Mouse (Mus musculus) lung, embryonic 15.5 days (tissue): ENCODE measurements around the gene Olfr303. TPM values are rescaled to one million over a fixed set of nuclear protein-coding genes. Genes with fewer than 3 reads are reported as not detected.
"Not testable (repeated sequence)": the region's sequence is repeated elsewhere in the genome, so short reads cannot be mapped to it uniquely, and the experiment has no call there.

ENCODE experiments used
- ATAC-seq: fragments of 200-750 bp; cut with Nextera tagmentation; 2 replicates; pipeline ENCODE4 v1.8.0; 2017; ENCODE audit warnings: moderate number of reproducible peaks, borderline replicate concordance; ENCODE audit not compliant: low FRiP score, low TSS enrichment; ENCODE audit errors: extremely low read depth
- H3K27ac ChIP-seq: fragments of 300-500 bp; sonication (generic); 2 replicates; pipeline ENCODE4 v1.5.1; 2015; ENCODE audit warnings: moderate library complexity, mild to moderate bottlenecking, inconsistent platforms
- H3K27me3 ChIP-seq: fragments of 300-500 bp; sonication (generic); 2 replicates; pipeline ENCODE4 v1.6.1; 2015; ENCODE audit warnings: inconsistent platforms
- H3K36me3 ChIP-seq: fragments of 300-500 bp; sonication (generic); 2 replicates; pipeline ENCODE4 v1.6.1; 2015; ENCODE audit warnings: inconsistent platforms
- H3K4me1 ChIP-seq: fragments of 300-500 bp; sonication (generic); 2 replicates; pipeline ENCODE4 v1.6.1; 2015; ENCODE audit warnings: inconsistent platforms
- H3K4me2 ChIP-seq: fragments of 300-500 bp; sonication (generic); 2 replicates; pipeline ENCODE4 v1.6.1; 2015; ENCODE audit warnings: inconsistent platforms, mild to moderate bottlenecking, moderate library complexity
- H3K4me3 ChIP-seq: fragments of 300-500 bp; sonication (generic); 2 replicates; pipeline ENCODE4 v1.5.1; 2015; ENCODE audit warnings: mild to moderate bottlenecking, inconsistent platforms
- H3K9ac ChIP-seq: fragments of 300-500 bp; sonication (generic); 2 replicates; pipeline ENCODE4 v1.6.1; 2015; ENCODE audit warnings: inconsistent platforms
- H3K9me3 ChIP-seq: fragments of 300-500 bp; sonication (generic); 2 replicates; pipeline ENCODE4 v1.6.1; 2016; ENCODE audit warnings: inconsistent platforms
- WGBS: fragments of 180-500 bp; shearing (Covaris S2); methylation state at CpG from one replicate; pipeline ENCODE4 v1.1.7; 2015; 5-methylcytosine and 5-hydroxymethylcytosine counted together
- polyA plus RNA-seq: library from polyadenylated mRNA; unstranded; fragments of >200 nt; fragmentation: Nextera tagmentation; extraction: Ambion mirVana; gene quantifications from 2 replicates; pipeline ENCODE4 v1.2.1, GENCODE M21; 2015

Olfr303 gene
- polyA plus RNA-seq: not detected in 2 replicates

GRCm38 (mm10) chr7:86397689-86398088, at the start of gene Olfr303:
Olfr303 (minus strand) TSS chr7:86397789.
- ATAC-seq: no peak
- Histone ChIP-seq H3K4me3 (no peak within 1 kb of the TSS), H3K4me1 (no peaks in the 10 kb centered on the region), H3K36me3 (no peaks in the 10 kb centered on the region), H3K9ac (no peak within 1 kb of the TSS), H3K4me2 (no peak within 1 kb of the TSS), H3K27ac (no peak within 1 kb of the TSS), H3K27me3 (no peaks in the 10 kb centered on the region), H3K9me3 (no peaks in the 10 kb centered on the region)

- Histone ChIP-seq H3K36me3 (no peaks in the 10 kb centered on the region), H3K9ac (no peak within 1 kb of the TSS), H3K9me3 (no peaks in the 10 kb centered on the region), H3K27ac (no peak within 1 kb of the TSS), H3K4me3 (no peak within 1 kb of the TSS), H3K4me1 (no peaks in the 10 kb centered on the region), H3K27me3 (no peaks in the 10 kb centered on the region), H3K4me2 (no peak within 1 kb of the TSS)
- no peak for ATAC-seq
- WGBS: 75% methylated on average over 2 of the region's 2 CpGs
These were observed 6.0 kb upstream of the Olfr303 start, which contains the start of gene Olfr301 for GRCm38 (mm10) chr7:86403546-86403945. Olfr301 (plus strand) TSS chr7:86403846.

GRCm38 (mm10) chr7:86386558-86386957, 11.0 kb downstream of the Olfr303 start, which contains the start of gene Olfr304:
Olfr304 (minus strand) TSS chr7:86386658.
- H3K27me3 ChIP-seq: no peaks in the 10 kb centered on the region
- WGBS: 50% methylated on average over 1 of the region's 1 CpGs
- H3K4me2 ChIP-seq: no peak within 1 kb of the TSS
- H3K4me3 ChIP-seq: no peak within 1 kb of the TSS
- no peak within 1 kb of the TSS for H3K27ac ChIP-seq
- no peaks in the 10 kb centered on the region for H3K9me3 ChIP-seq
- H3K36me3 ChIP-seq: no peaks in the 10 kb centered on the region
- no peaks in the 10 kb centered on the region for H3K4me1 ChIP-seq
- ATAC-seq: no peak
- H3K9ac ChIP-seq: no peak within 1 kb of the TSS

- H3K36me3 ChIP-seq: no peaks in the 10 kb centered on the region
- no peak for ATAC-seq
- H3K27ac ChIP-seq: no peak overlapping the region
- no peak overlapping the region for H3K4me2 ChIP-seq
- no peak overlapping the region for H3K9ac ChIP-seq
- no peaks in the 10 kb centered on the region for H3K9me3 ChIP-seq
- H3K27me3 ChIP-seq: no peaks in the 10 kb centered on the region
- 62% methylated on average over 3 of the region's 3 CpGs for WGBS
- no peaks in the 10 kb centered on the region for H3K4me1 ChIP-seq
- H3K4me3 ChIP-seq: no peak overlapping the region
These were observed 11.8 kb downstream of the Olfr303 start for GRCm38 (mm10) chr7:86385769-86386168.

- no peaks in the 10 kb centered on the region for H3K36me3 ChIP-seq
- H3K27ac ChIP-seq: no peak within 1 kb of the TSS
- WGBS: 77% methylated on average over 1 of the region's 1 CpGs
- no peak within 1 kb of the TSS for H3K9ac ChIP-seq
- H3K9me3 ChIP-seq: no peaks in the 10 kb centered on the region
- H3K4me1 ChIP-seq: no peaks in the 10 kb centered on the region
- no peak within 1 kb of the TSS for H3K4me2 ChIP-seq
- no peak for ATAC-seq
- no peak within 1 kb of the TSS for H3K4me3 ChIP-seq
- H3K27me3 ChIP-seq: no peaks in the 10 kb centered on the region
These were observed 30.8 kb downstream of the Olfr303 start, which contains the start of gene Olfr305 for GRCm38 (mm10) chr7:86366828-86367227. Olfr305 (minus strand) TSS chr7:86366928.

- H3K4me1 ChIP-seq, H3K4me2 ChIP-seq, H3K9ac ChIP-seq, H3K27ac ChIP-seq, H3K4me3 ChIP-seq, H3K9me3 ChIP-seq, ATAC-seq, H3K27me3 ChIP-seq, H3K36me3 ChIP-seq: not testable (repeated sequence)
- 82% methylated on average over 9 of the region's 9 CpGs for WGBS
These were observed 51.3 kb downstream of the Olfr303 start for GRCm38 (mm10) chr7:86346296-86346695.

GRCm38 (mm10) chr7:86344253-86344652, 53.3 kb downstream of the Olfr303 start:
- no peaks in the 10 kb centered on the region for H3K4me1 ChIP-seq
- H3K36me3 ChIP-seq: no peaks in the 10 kb centered on the region
- 59% methylated on average over 3 of the region's 3 CpGs for WGBS
- H3K4me2 ChIP-seq: no peak overlapping the region
- no peak for ATAC-seq
- H3K9me3 ChIP-seq: no peaks in the 10 kb centered on the region
- no peak overlapping the region for H3K9ac ChIP-seq
- H3K27ac ChIP-seq: no peak overlapping the region
- no peak overlapping the region for H3K4me3 ChIP-seq
- H3K27me3 ChIP-seq: no peaks in the 10 kb centered on the region

- Histone ChIP-seq H3K4me2 (no peak overlapping the region), H3K9ac (no peak overlapping the region), H3K9me3 (no peaks in the 10 kb centered on the region), H3K4me1 (no peaks in the 10 kb centered on the region), H3K27me3 (no peaks in the 10 kb centered on the region), H3K36me3 (no peaks in the 10 kb centered on the region), H3K27ac (no peak overlapping the region), H3K4me3 (no peak overlapping the region)
- ATAC-seq: no peak
- 70% methylated on average over 14 of the region's 14 CpGs for WGBS
These were observed 54.6 kb downstream of the Olfr303 start for GRCm38 (mm10) chr7:86342881-86343565.

Other genes starting within 250 kb of the Olfr303 start
- not detected in 2 replicates for gene Vmn2r75, start 226.0 kb downstream of the Olfr303 start, polyA plus RNA-seq
- gene Vmn2r76, start 151.5 kb downstream of the Olfr303 start, polyA plus RNA-seq: not detected in 2 replicates
- gene Olfr310, start 120.6 kb downstream of the Olfr303 start, polyA plus RNA-seq: not detected in 2 replicates
- gene Olfr309, start 84.1 kb downstream of the Olfr303 start, polyA plus RNA-seq: not detected in 2 replicates
- not detected in 2 replicates for gene Olfr308, start 72.2 kb downstream of the Olfr303 start, polyA plus RNA-seq
- gene Olfr307, start 60.2 kb downstream of the Olfr303 start, polyA plus RNA-seq: not detected in 2 replicates
- gene Olfr305, start 30.9 kb downstream of the Olfr303 start, polyA plus RNA-seq: not detected in 2 replicates
- not detected in 2 replicates for gene Olfr304, start 11.1 kb downstream of the Olfr303 start, polyA plus RNA-seq
- gene Olfr301, start 6.1 kb upstream of the Olfr303 start, polyA plus RNA-seq: not detected in 2 replicates
- gene Olfr299, start 62.1 kb upstream of the Olfr303 start, polyA plus RNA-seq: not detected in 2 replicates
- not detected in 2 replicates for gene Olfr298, start 94.7 kb upstream of the Olfr303 start, polyA plus RNA-seq
- gene Olfr297, start 122.2 kb upstream of the Olfr303 start, polyA plus RNA-seq: not detected in 2 replicates
- not detected in 2 replicates for gene Olfr295, start 186.1 kb upstream of the Olfr303 start, polyA plus RNA-seq
- not detected in 2 replicates for gene Olfr294, start 218.9 kb upstream of the Olfr303 start, polyA plus RNA-seq